8 mouse cellular contexts compared by ENCODE assay signal in genomic region chr11:4134986-4135935, GRCm38 (mm10). TPM values are rescaled to one million over a fixed set of nuclear protein-coding genes. Genes with fewer than 3 reads are reported as not detected.
DNase-seq lines count a peak whose midpoint lies in the region; ATAC-seq and TF ChIP-seq lines count a peak whose summit lies in the region.

Rnf215 (plus strand) TSS chr11:4135202.

- peak within 1 kb of the TSS; percentile 76 for H3K27ac ChIP-seq in forebrain, embryonic 13.5 days
- H3K27ac ChIP-seq in neural tube, embryonic 15.5 days (replicated peaks) = peak within 1 kb of the TSS; percentile 93

- peaks cover 24% of the 10 kb centered on the region for H3K27me3 ChIP-seq in E14TG2a.4 (ENCODE audit: insufficient read depth, low read length)
- H3K27me3 ChIP-seq in forebrain, embryonic 13.5 days = no peaks in the 10 kb centered on the region
- H3K27me3 ChIP-seq in neural tube, embryonic 15.5 days (replicated peaks) = no peaks in the 10 kb centered on the region; the same call in 1 of the 2 replicates

- H3K4me3 ChIP-seq in E14TG2a.4 (replicated peaks; ENCODE audit: low read length) = peak within 1 kb of the TSS; percentile 92
- peak within 1 kb of the TSS; percentile 71 for H3K4me3 ChIP-seq in forebrain, embryonic 13.5 days
- peak within 1 kb of the TSS; percentile 84 for H3K4me3 ChIP-seq in neural tube, embryonic 15.5 days (replicated peaks)

- peaks cover 30% of the 10 kb centered on the region for H3K36me3 ChIP-seq in E14TG2a.4 (ENCODE audit: insufficient read depth, low read length)
- peaks cover 35% of the 10 kb centered on the region for H3K36me3 ChIP-seq in forebrain, embryonic 13.5 days (ENCODE audit: poor library complexity, severe bottlenecking)
- peaks cover 31% of the 10 kb centered on the region for H3K36me3 ChIP-seq in neural tube, embryonic 15.5 days

- H3K4me1 ChIP-seq in E14TG2a.4 (replicated peaks; ENCODE audit: low read depth, low read length) = peaks cover 35% of the 10 kb centered on the region
- H3K4me1 ChIP-seq in forebrain, embryonic 13.5 days = peaks cover 26% of the 10 kb centered on the region
- H3K4me1 ChIP-seq in neural tube, embryonic 15.5 days = peaks cover 37% of the 10 kb centered on the region

- 2% methylated on average over 62 of the region's 66 CpGs for WGBS in forebrain, embryonic 13.5 days
- 1% methylated on average over 66 of the region's 66 CpGs for WGBS in large intestine, adult 2 months
- WGBS in neural tube, embryonic 15.5 days = under 1% methylated on average over 66 of the region's 66 CpGs

- DNase-seq in c-Kit-positive CD71-positive TER-119-positive erythroid progenitor cells, embryonic 14.5 days (ENCODE audit: low spot score) = peak; percentile 94
- DNase-seq in heart, postnatal 10 days = peak; percentile 91 to 93
- DNase-seq in large intestine, adult 2 months (ENCODE audit: low read depth, low spot score) = peak; percentile 80
- DNase-seq in lung, adult 18-20 months = peak; percentile 85 to 87
- DNase-seq in testis, postnatal 14 days (ENCODE audit: low spot score) = peak; percentile 85

- peak within 1 kb of the TSS; percentile 91 for H3K4me2 ChIP-seq in forebrain, embryonic 13.5 days
- H3K4me2 ChIP-seq in neural tube, embryonic 15.5 days = peak within 1 kb of the TSS; percentile 80

- H3K9ac ChIP-seq in forebrain, embryonic 13.5 days = peak within 1 kb of the TSS; percentile 87
- H3K9ac ChIP-seq in neural tube, embryonic 15.5 days (replicated peaks) = peak within 1 kb of the TSS; percentile 93

- no peaks in the 10 kb centered on the region for H3K9me3 ChIP-seq in E14TG2a.4 (ENCODE audit: low read length)
- no peaks in the 10 kb centered on the region for H3K9me3 ChIP-seq in forebrain, embryonic 13.5 days (replicated peaks)
- H3K9me3 ChIP-seq in neural tube, embryonic 15.5 days (replicated peaks) = no peaks in the 10 kb centered on the region

- ATAC-seq in forebrain, embryonic 13.5 days = peak; percentile 92
- ATAC-seq in neural tube, embryonic 15.5 days (ENCODE audit: low FRiP score) = peak; percentile 90

- intact Hi-C loops in heart, postnatal 10 days (cut with DNase I) = loop anchor here (1.0 to 5.0 kb wide), 4 partner anchors 26 to 287 kb away; partner anchors contain the start of genes Ccdc157 and Sf3a1

- TF ChIP-seq CTCF in E14TG2a.4 (conservative IDR thresholded peaks at IDR 0.05; ENCODE audit: low read length) = peak; percentile 46

RNA-seq across cellular contexts. Expression of gene Rnf215, which starts in this region (rescaled TPM):
- 37.5 and 41.0 TPM in 2 replicates for polyA plus RNA-seq in forebrain, embryonic 13.5 days (2015; fragmentation: Nextera tagmentation; extraction: Ambion mirVana)
- total RNA-seq in heart, postnatal 10 days (2021) = 10 to 100 TPM; 17.3 to 18.9 TPM
- 16.1 and 16.4 TPM in 2 replicates for polyA plus RNA-seq in large intestine, adult 2 months (2012; rRNA removed)
- polyA plus RNA-seq in neural tube, embryonic 15.5 days (2015; fragmentation: Nextera tagmentation; extraction: Ambion mirVana) = 40.2 and 44.9 TPM in 2 replicates

Comparison
In these comparisons a context has a peak if more than half of its experiments do, and no peak if none do; other contexts are left out.
1. Peak in every context shown above with its lines: DNase-seq, ATAC-seq, H3K4me3 ChIP-seq and H3K27ac ChIP-seq.